Mouse (Mus musculus): Measurements from ENCODE around the gene Rnf186.

- TF ChIP-seq CTCF (IDR thresholded peaks at IDR 0.05; ENCODE audit: insufficient read depth, low read length) (no peak), POLR2A (IDR thresholded peaks at IDR 0.05; ENCODE audit: borderline replicate concordance, extremely low read depth, low read depth, low read length) (no peak)
Measured at GRCm38 (mm10) chr4:138917282-138917681, 49.6 kb upstream of the Rnf186 start.
